Mouse (Mus musculus): ENCODE data around the gene Arpp21. TPM values are rescaled to one million over a fixed set of nuclear protein-coding genes. Genes with fewer than 3 reads are reported as not detected.

The Arpp21 gene
- total and polyA plus RNA-seq, 2 experiments from 2014 or later = 58.5 to 91.3 TPM

DNA sequence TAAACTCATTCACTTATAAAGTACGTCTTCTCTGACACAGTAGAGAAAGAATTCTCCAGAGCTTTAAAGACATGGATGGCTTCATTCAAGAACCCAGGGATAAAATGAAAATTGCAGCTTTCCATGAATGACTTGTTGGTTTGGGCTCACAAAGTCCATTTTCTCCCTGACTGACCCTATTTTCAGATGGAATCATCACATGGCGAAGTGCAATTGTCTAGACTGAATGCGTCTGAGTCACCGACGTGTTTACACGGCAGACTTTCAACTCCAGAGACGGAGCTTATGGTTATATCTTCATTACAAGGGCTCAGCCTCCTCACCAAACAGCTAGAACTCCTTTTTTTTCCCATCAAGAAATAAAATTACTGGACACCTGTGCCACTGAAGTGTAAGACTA is 203.6 kb downstream of the Arpp21 start:
- Histone ChIP-seq H3K4me1 (ENCODE audit: insufficient read depth, low read length) (no peaks in the 10 kb centered on the region), H3K27me3 (ENCODE audit: insufficient read depth, low read length) (no peaks in the 10 kb centered on the region), H3K4me3 (ENCODE audit: low read depth, low read length) (no peak overlapping the region), H3K4me2 (ENCODE audit: low read depth, low read length, poor library complexity, severe bottlenecking) (no peak overlapping the region), H3K9me3 (ENCODE audit: low read length) (no peaks in the 10 kb centered on the region), H3K9ac (replicated peaks; ENCODE audit: low read length, poor library complexity, severe bottlenecking) (no peak overlapping the region), H3K27ac (ENCODE audit: low read depth, low read length) (no peak overlapping the region), H3K36me3 (ENCODE audit: insufficient read depth, low read length) (no peaks in the 10 kb centered on the region)
- no peak for ATAC-seq (ENCODE audit: low FRiP score)
- DNase-seq (ENCODE audit: low spot score) = no peak
- TF ChIP-seq CTCF (IDR thresholded peaks at IDR 0.05) = no peak
- 62% methylated on average over 7 of the region's 7 CpGs for WGBS

DNA sequence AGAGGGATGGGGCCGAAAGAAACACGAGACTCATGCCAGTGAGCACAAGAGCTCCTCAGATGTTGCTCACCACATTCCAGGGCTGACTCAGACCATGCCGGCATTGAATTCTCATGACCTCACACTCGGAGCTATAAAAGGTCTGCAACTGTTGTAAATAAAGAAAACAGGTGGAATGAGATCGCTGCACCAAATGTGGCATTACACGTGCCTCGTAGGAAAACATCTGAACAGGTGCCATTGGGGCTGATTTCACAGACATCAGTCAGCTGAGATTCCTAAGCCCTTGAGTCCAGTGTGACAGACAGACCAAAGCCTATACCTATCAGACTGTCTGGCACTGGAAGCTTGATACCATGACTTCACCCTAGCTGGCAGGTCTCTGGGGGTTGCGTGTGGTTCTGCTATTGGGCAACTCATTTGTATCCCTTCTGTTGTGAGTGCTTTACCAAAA is 212.1 kb downstream of the Arpp21 start:
- Histone ChIP-seq H3K27ac (ENCODE audit: low read depth, low read length) (no peak overlapping the region), H3K9me3 (ENCODE audit: low read length) (peaks cover 2% of the 10 kb centered on the region; the same call in 1 of the 2 replicates), H3K4me1 (ENCODE audit: insufficient read depth, low read length) (no peaks in the 10 kb centered on the region), H3K9ac (replicated peaks; ENCODE audit: low read length, poor library complexity, severe bottlenecking) (no peak overlapping the region), H3K27me3 (ENCODE audit: insufficient read depth, low read length) (no peaks in the 10 kb centered on the region), H3K36me3 (ENCODE audit: insufficient read depth, low read length) (no peaks in the 10 kb centered on the region), H3K4me2 (ENCODE audit: low read depth, low read length, poor library complexity, severe bottlenecking) (no peak overlapping the region), H3K4me3 (ENCODE audit: low read depth, low read length) (no peak overlapping the region)
- TF ChIP-seq CTCF (IDR thresholded peaks at IDR 0.05) = no peak
- DNase-seq (ENCODE audit: low spot score) = no peak
- ATAC-seq (ENCODE audit: low FRiP score) = no peak
- 86% methylated on average over 8 of the region's 8 CpGs for WGBS

DNA sequence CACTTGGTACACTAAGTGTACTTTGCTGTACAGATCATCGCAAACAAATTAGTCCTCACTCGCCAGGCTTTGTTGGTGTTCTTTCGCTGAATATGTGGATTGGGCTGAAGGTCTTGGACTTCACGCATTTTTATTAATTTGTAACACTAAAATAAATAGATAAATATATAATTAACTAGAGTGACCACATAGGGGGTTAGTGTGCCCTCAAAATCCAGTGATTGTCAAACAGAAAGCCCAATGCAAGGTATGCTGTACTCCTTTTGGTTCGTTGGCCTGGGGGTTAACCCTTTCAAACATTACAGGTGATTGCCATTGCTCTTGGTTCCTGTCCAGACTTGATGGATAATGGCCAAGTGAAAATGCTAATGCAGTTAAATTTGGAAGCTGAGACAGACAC is 212.6 kb downstream of the Arpp21 start:
- DNase-seq (ENCODE audit: low spot score) = no peak
- Histone ChIP-seq H3K4me2 (ENCODE audit: low read depth, low read length, poor library complexity, severe bottlenecking) (no peak overlapping the region), H3K4me1 (ENCODE audit: insufficient read depth, low read length) (no peaks in the 10 kb centered on the region), H3K9me3 (ENCODE audit: low read length) (peaks cover 2% of the 10 kb centered on the region; the same call in 1 of the 2 replicates), H3K9ac (replicated peaks; ENCODE audit: low read length, poor library complexity, severe bottlenecking) (no peak overlapping the region), H3K27me3 (ENCODE audit: insufficient read depth, low read length) (no peaks in the 10 kb centered on the region), H3K36me3 (ENCODE audit: insufficient read depth, low read length) (no peaks in the 10 kb centered on the region), H3K27ac (ENCODE audit: low read depth, low read length) (no peak overlapping the region), H3K4me3 (ENCODE audit: low read depth, low read length) (no peak overlapping the region)
- no peak for ATAC-seq (ENCODE audit: low FRiP score)
- 88% methylated on average over 5 of the region's 5 CpGs for WGBS
- no peak for TF ChIP-seq CTCF (IDR thresholded peaks at IDR 0.05)

Small RNA genes within 50 kb of the gene (microRNA-seq; reads per million reads assigned to microRNA genes)
- gene Mir128-2 (ENCODE audit: borderline number of aligned reads) = 2,591 reads per million, percentile 82 among the genes with 10 or more reads in this experiment
